Mouse (Mus musculus): Measurements from ENCODE around the gene Hist1h2ae. TPM values are rescaled to one million over a fixed set of nuclear protein-coding genes. Genes with fewer than 3 reads are reported as not detected.
"Not testable (repeated sequence)": the region's sequence is repeated elsewhere in the genome, so short reads cannot be mapped to it uniquely, and the experiment has no call there.

The Hist1h2ae gene
- polyA plus RNA-seq, 1 experiment, result 38.0 TPM

DNA sequence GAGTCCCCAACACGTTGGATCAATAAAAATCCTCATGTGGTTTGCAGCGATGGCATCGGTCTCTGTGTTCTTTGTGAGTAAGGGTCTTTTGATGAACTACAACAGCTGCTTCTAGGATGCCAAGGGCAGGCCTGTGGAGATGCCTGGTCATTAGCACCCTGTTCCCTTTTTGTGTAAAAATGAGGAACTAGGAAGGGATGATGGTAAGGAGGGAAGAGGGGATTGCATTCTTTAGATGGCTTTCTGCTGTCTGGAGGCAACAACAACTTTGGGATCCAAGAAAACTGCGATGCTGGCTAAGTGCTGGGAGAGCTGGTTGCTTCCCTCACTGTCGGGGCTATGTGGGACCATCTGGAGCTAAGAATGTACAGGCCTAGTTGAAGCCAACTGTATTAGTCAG is 32.8 kb downstream of the Hist1h2ae start:
- Histone ChIP-seq H3K36me3 (ENCODE audit: control insufficient read depth, insufficient read depth, low read length) (no peaks in the 10 kb centered on the region), H3K27ac (ENCODE audit: insufficient read depth, low read depth, low read length) (no peak overlapping the region), H3K27me3 (ENCODE audit: control insufficient read depth, insufficient read depth, low read length) (no peaks in the 10 kb centered on the region), H3K4me3 (ENCODE audit: low read depth, low read length) (no peak overlapping the region), H3K4me1 (ENCODE audit: control insufficient read depth, insufficient read depth, insufficient read length, low read length) (peaks cover 7% of the 10 kb centered on the region; the same call in 1 of the 2 replicates)
- WGBS, result 84% methylated on average over 5 of the region's 5 CpGs
- no peak for TF ChIP-seq POLR2A (IDR thresholded peaks at IDR 0.05; ENCODE audit: low read depth, low read length)
- TF ChIP-seq CTCF (IDR thresholded peaks at IDR 0.05; ENCODE audit: extremely low read depth, insufficient read length, insufficient replicate concordance, low read depth, low read length), result no peak

- Histone ChIP-seq H3K27ac (ENCODE audit: insufficient read depth, low read depth, low read length) (no peak overlapping the region), H3K27me3 (ENCODE audit: control insufficient read depth, insufficient read depth, low read length) (no peaks in the 10 kb centered on the region), H3K36me3 (ENCODE audit: control insufficient read depth, insufficient read depth, low read length) (no peaks in the 10 kb centered on the region), H3K4me3 (ENCODE audit: low read depth, low read length) (no peak overlapping the region), H3K4me1 (ENCODE audit: control insufficient read depth, insufficient read depth, insufficient read length, low read length) (peaks cover 7% of the 10 kb centered on the region; the same call in 1 of the 2 replicates)
- WGBS, result 54% methylated on average over 3 of the region's 3 CpGs
- TF ChIP-seq POLR2A (IDR thresholded peaks at IDR 0.05; ENCODE audit: low read depth, low read length) (no peak), CTCF (IDR thresholded peaks at IDR 0.05; ENCODE audit: extremely low read depth, insufficient read length, insufficient replicate concordance, low read depth, low read length) (no peak)
These were observed 33.9 kb downstream of the Hist1h2ae start for GRCm38 (mm10) chr13:23537006-23537710.

GRCm38 (mm10) chr13:23536076-23536822 is 34.8 kb downstream of the Hist1h2ae start:
- no peaks in the 10 kb centered on the region for H3K36me3 ChIP-seq (ENCODE audit: control insufficient read depth, insufficient read depth, low read length)
- H3K27me3 ChIP-seq (ENCODE audit: control insufficient read depth, insufficient read depth, low read length), result no peaks in the 10 kb centered on the region
- WGBS, result 15% methylated on average over 7 of the region's 7 CpGs
- H3K4me3 ChIP-seq (ENCODE audit: low read depth, low read length), result no peak overlapping the region
- 0 out of 2 replicates have a peak overlapping the region, but pooled peaks have one; percentile 11 for H3K27ac ChIP-seq (ENCODE audit: insufficient read depth, low read depth, low read length)
- H3K4me1 ChIP-seq (ENCODE audit: control insufficient read depth, insufficient read depth, insufficient read length, low read length), result peaks cover 7% of the 10 kb centered on the region; the same call in 1 of the 2 replicates
- TF ChIP-seq CTCF (IDR thresholded peaks at IDR 0.05; ENCODE audit: extremely low read depth, insufficient read length, insufficient replicate concordance, low read depth, low read length) (no peak), POLR2A (IDR thresholded peaks at IDR 0.05; ENCODE audit: low read depth, low read length) (no peak)

DNA sequence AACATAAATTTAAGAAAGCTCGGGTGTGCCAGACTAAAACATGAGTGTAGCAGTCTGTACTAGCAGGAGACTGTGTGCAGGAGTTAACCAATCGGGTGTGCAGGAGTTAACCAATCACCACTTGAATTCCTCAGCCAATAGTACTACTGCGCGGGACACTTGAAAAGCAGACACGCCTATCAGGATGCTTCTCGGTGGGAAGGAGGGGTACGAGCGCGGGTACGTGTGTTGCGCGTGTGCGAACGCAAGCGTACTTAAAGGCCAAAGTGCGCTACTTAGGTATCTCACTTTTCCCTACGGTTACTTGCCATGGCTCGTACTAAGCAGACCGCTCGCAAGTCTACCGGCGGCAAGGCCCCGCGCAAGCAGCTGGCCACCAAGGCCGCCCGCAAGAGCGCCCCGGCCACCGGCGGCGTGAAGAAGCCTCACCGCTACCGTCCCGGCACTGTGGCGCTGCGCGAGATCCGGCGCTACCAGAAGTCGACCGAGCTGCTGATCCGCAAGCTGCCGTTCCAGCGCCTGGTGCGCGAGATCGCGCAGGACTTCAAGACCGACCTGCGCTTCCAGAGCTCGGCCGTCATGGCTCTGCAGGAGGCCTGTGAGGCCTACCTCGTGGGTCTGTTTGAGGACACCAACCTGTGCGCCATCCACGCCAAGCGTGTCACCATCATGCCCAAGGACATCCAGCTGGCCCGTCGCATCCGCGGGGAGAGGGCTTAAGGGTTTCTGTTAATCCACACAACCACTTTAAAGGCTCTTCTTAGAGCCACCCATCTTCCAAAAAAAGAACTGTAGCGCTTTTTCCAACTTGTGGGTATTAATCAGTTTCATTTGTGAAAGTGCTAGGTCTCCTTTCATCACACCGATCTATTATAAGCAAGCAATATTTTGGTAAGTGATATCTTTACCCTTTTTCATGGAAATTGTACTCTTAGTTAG is 35.6 kb downstream of the Hist1h2ae start, which contains the start of gene Hist1h3g:
TSS of gene Hist1h3g (plus strand) at position 286 of the 939 bp plus-strand sequence.
- not testable (repeated sequence) for H3K4me1 ChIP-seq (ENCODE audit: control insufficient read depth, insufficient read depth, insufficient read length, low read length); H3K36me3 ChIP-seq (ENCODE audit: control insufficient read depth, insufficient read depth, low read length); H3K27me3 ChIP-seq (ENCODE audit: control insufficient read depth, insufficient read depth, low read length)
- TF ChIP-seq POLR2A (IDR thresholded peaks at IDR 0.05; ENCODE audit: low read depth, low read length), result peak; percentile 27; the same call in 1 of the 2 replicates
- Histone ChIP-seq H3K27ac (ENCODE audit: insufficient read depth, low read depth, low read length) (peak within 1 kb of the TSS; percentile 85), H3K4me3 (ENCODE audit: low read depth, low read length) (peak within 1 kb of the TSS; percentile 59)
- under 1% methylated on average over 51 of the region's 62 CpGs for WGBS

DNA sequence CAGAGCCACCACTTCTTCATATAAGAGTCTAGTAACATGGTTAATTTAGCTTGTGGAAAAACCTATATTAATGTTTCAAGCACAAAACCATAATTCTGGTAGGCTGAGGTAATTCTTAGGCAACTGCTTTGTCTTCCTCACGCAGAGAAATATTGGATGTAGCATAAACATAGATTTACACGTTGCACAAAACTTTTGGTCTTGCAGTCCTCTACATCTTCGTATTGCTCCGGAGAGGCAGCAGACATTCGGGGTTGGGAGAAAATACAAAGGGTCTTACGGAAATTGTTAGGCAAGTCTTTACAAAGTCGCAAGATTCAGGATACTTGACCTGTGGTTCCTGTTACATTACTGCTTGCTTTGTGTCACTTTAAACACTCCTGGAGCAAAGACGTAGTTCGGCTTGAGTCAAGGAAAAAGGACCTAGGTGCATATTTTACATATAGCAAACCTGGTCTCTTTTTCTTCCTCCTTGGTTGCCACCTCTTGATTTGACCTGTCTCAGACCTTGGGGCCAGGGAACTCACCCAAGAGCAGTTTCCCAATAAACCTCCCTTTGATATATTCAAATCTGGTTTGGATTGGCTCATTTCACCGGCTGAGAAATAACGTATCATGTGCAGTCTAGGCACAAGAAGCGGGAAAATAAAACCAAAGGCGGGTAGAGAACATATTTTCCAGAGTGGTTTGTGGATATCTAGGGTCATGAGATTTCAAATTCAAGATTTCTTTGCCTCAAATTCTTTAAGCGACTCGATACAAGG is 36.5 kb downstream of the Hist1h2ae start:
- whole genome bisulfite sequencing, result under 1% methylated on average over 15 of the region's 15 CpGs

DNA sequence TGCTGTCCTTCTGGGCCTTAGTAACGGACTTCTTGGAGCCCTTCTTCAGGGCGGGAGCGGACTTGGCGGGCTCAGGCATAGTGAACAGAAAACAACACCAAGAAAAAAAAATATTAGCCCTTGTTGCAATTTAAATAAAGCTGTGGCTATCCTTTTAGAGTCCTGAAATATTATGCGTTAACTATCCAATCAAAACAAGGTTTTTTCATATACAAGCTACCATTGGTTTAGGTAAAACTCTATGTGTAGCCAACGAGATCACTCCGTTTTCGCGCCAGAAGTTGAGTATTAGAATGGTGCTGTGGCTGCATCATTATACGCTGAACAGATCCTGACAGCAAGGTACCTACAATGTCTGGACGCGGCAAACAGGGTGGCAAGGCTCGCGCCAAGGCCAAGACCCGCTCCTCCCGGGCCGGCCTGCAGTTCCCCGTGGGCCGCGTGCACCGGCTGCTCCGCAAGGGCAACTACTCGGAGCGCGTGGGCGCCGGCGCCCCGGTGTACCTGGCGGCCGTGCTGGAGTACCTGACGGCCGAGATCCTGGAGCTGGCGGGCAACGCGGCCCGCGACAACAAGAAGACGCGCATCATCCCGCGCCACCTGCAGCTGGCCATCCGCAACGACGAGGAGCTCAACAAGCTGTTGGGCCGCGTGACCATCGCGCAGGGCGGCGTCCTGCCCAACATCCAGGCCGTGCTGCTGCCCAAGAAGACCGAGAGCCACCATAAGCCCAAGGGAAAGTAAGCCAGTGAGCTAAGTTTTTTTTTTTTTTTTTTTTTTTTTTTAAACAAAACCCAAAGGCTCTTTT is 37.3 kb downstream of the Hist1h2ae start, which contains the start of gene Hist1h2af:
TSS of gene Hist1h2af (plus strand) at position 347 of the 808 bp plus-strand sequence.
- Histone ChIP-seq H3K27ac (ENCODE audit: insufficient read depth, low read depth, low read length) (peak within 1 kb of the TSS; percentile 85), H3K4me3 (ENCODE audit: low read depth, low read length) (peak within 1 kb of the TSS; percentile 53)
- not testable (repeated sequence) for H3K27me3 ChIP-seq (ENCODE audit: control insufficient read depth, insufficient read depth, low read length); H3K36me3 ChIP-seq (ENCODE audit: control insufficient read depth, insufficient read depth, low read length); H3K4me1 ChIP-seq (ENCODE audit: control insufficient read depth, insufficient read depth, insufficient read length, low read length)
- under 1% methylated on average over 28 of the region's 53 CpGs for WGBS

More for the DNA sequence above, 36.5 kb downstream of the Hist1h2ae start:
- peaks cover 5% of the 10 kb centered on the region; the same call in 1 of the 2 replicates for H3K4me1 ChIP-seq (ENCODE audit: control insufficient read depth, insufficient read depth, insufficient read length, low read length)
- H3K27ac ChIP-seq (ENCODE audit: insufficient read depth, low read depth, low read length), result peak overlapping the region; percentile 85
- no peaks in the 10 kb centered on the region for H3K27me3 ChIP-seq (ENCODE audit: control insufficient read depth, insufficient read depth, low read length)
- no peak overlapping the region; the same call in 1 of the 2 replicates for H3K4me3 ChIP-seq (ENCODE audit: low read depth, low read length)
- TF ChIP-seq CTCF (IDR thresholded peaks at IDR 0.05; ENCODE audit: extremely low read depth, insufficient read length, insufficient replicate concordance, low read depth, low read length) (no peak), POLR2A (IDR thresholded peaks at IDR 0.05; ENCODE audit: low read depth, low read length) (no peak)
- H3K36me3 ChIP-seq (ENCODE audit: control insufficient read depth, insufficient read depth, low read length), result no peaks in the 10 kb centered on the region

Measured in small intestine, adult 2 months (tissue).